Mouse (Mus musculus) gonadal fat pad, adult 2 months (tissue): ENCODE data around the gene Slc16a14. TPM values are rescaled to one million over a fixed set of nuclear protein-coding genes. Genes with fewer than 3 reads are reported as not detected.

Source experiments
- DNase-seq: peaks from one replicate; pipeline ENCODE4 v3.0.0-alpha.2; 2012; ENCODE audit warnings: low read depth
- polyA plus RNA-seq: library from polyadenylated mRNA; depleted of rRNA; stranded (reverse); fragments of >200 nt; gene quantifications from 2 replicates; pipeline ENCODE4 v1.2.3, GENCODE M21; 2012

Gene Slc16a14
- polyA plus RNA-seq, 1 experiment: 0.38 TPM

DNA sequence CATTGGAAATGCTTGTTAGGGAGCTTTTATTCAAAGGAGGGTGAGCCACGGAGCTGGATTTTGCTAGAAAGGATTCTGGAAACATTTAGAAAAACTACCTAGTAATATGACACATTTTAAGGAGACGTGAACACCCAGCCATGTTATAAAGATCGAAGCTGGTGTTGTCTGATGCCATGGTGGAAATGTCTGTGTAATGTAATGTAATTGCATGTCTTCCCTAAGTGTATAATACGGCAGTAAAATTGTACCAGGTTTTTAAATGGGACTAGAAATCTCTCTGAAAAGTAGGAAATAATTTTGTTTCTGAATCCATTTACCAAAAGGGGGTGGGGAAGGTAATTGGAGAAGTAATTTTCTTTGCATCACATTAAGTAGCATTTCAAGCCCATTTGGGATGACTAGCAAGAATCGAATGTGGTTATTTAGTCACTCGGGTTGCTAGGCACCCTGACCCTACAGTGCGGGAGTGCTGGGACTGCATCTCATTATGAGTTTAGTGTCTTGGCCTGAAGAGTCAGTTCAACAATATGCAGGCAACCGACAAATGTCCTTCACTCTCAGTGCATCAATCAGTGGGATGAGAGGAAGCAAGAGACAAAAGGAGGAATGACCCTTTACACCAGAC, 24.6 kb downstream of the Slc16a14 start:
- no peak for DNase-seq

DNA sequence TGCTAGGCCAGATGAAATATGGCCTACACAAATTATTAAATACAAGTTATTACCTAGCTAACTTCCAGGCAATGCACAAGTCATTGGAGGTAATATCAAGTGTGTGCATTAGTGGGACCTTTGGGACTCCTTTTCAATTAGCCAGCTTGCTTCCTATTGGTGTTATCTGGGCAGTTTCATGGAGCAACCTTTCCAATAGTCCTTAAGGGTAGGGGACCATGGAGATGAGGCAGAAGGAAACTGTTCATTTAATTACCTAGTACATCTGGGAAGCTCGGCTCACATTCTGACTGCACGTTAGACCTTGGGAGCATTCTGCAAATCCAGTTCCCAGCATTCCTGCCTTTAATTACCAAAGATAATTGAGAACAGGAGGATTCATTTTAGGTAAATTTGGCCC, 30.5 kb downstream of the Slc16a14 start:
- no peak for DNase-seq

DNA sequence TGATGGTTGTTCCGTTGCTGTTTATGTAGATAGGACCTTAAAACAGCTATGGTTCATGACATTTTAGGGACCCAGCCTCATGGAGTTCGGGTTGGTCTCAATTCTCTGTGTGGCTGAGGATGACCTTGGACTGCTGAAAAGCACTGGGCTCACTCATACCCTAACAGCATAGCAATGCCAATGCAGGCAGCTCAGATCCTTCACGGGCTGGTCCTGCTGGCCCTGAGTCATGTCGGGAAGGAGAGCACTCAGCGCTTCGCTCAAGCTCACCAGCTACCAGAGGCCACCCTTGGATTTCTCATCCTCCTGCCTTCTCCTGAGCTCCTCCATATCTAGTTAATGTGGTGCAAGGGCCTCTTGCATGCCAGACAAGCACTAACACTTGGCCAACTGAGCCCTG, 35.8 kb downstream of the Slc16a14 start:
- no peak for DNase-seq

DNA sequence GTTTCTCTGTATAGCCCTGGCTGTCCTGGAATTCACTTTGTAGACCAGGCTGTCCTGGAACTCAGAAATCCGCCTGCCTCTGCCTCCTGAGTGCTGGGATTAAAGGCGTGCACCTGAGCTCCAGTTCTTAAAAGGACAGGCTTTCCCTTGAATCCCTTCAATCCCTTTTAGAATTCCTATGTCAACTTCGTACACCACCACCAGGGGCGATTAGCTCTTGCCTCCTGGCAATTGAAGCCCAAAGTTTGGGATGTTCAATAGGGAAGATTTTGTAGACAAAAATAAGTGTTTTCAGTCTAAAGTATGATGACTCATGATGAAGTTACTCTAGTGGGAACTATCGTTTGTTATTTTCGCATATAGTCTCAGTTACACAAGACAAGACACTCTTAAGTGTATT, 37.6 kb downstream of the Slc16a14 start:
- no peak for DNase-seq

DNA sequence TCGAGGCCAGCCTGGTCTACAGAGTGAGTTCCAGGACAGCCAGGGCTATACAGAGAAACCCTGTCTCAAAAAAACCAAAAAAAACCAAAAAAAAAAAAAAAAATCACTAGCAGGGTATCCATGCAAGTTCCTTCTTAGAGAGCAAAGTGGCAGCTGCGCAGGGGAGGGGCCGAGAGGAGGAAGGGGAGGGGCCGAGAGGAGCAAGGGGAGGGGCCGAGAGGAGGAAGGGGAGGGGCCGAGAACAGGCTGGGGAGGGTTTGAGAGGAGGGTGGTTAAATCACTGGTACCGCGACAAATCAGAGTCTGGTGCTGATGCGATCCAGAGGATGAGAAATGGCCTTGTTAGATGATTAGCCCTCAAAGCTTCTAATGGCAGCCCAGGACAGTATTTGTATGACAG, 43.2 kb downstream of the Slc16a14 start:
- DNase-seq: no peak

DNA sequence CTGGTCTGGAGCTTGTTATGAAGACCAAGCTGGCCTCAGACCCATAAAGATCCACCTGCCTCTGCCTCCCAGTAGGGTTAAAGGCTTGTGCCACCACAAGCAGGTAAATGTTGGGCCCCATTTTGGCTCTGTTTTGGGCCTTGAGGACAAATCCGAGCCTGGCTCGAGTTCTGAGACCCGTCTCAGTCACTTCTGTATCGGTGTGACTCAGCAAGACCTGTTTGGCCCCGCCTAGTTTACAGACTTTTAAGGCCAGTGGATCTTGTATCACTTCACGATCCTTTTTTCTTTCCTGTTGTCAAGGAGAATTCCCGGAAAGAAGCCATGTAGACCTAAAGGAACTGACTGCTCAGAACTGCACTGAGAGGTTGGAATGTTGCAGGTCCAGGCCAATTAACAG, 44.4 kb downstream of the Slc16a14 start:
- DNase-seq: no peak

DNA sequence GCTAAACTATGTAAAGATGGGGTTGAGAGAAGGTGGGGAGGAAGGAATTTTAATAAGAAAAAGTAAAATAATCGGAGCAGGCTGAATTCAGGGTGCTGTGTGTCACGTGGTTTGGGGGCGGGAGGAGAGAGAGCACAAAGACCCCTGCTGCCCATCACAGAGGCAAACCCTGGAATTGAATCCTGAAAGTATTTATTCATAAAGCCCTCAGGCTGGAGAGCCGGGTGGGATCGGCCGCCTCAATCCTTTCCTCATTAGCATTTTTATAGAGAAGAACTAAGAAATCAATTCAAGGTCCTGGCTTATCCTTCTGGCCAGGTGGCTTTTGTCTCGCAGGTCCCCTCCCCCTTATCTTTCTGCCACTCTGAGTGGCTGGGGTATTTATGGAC, 44.9 kb downstream of the Slc16a14 start:
- DNase-seq: no peak

DNA sequence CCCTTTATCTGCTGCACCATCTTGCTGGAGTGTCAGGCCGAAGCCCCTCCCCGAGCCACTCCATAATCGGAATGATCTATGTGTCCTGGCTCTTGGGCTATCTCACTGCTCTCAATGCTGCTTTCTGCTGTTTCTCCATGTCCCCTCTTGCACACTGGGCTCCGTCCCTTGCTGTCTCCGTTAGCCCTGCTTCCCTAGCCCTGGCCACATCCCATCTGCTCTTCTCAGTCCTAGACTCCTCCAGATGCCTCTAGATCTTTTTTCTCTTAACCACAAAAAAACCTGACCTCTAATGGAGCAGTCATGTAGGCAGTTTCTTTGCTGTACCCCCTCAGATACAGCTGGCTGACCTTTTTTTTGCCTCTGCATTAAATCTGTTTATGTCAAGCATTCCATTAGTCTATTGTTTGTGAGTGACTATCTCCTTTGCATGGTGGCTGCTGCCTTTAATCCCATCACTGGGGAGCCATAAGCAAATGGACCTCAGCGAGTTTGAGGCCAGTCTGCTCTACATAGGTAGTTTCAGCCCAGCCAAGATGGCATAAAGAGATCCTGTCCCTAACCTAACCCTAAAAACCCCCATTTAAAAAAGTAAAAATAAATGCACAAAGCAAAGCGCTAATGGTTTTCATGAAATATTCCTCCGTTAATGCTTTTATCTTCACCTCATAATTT, 45.5 kb downstream of the Slc16a14 start:
- no peak for DNase-seq

DNA sequence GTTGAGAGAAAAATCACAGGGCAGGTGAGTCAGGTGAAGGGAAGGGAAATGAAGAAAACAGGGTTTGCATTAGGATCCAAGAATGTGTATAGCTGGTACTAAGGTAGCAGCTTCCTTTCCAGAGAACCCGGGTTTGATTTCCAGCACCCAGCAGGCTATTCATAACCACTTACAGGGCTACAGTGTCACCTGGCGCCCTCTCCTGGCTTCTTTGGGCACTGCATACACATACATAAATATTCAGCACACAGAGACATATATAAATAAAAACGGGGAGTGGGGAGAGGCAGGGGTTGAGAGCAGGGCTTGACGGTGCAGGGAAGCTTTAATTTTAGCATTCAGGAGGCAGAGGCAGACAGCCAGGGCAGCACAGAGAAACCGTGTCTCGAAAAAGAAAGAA, 49.0 kb downstream of the Slc16a14 start:
- no peak for DNase-seq

DNA sequence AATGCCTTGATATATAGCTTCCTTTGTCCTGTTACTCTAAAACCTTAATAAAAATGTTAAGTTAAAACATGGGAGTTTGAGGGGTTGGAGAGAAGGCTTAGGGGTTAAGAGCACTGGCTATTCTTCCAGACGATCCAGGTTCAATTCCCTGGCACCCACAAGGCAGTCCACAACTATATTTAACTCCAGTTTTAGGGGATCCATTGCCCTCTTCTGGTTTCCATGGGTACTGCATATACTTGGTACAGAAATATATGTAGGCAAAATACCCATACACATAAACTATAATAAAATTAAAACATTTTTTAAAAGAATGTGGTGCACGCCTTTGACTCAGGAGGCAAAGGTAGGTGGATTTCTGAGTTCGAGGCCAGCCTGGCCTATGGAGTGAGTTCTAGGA, 49.8 kb downstream of the Slc16a14 start:
- no peak for DNase-seq

DNA sequence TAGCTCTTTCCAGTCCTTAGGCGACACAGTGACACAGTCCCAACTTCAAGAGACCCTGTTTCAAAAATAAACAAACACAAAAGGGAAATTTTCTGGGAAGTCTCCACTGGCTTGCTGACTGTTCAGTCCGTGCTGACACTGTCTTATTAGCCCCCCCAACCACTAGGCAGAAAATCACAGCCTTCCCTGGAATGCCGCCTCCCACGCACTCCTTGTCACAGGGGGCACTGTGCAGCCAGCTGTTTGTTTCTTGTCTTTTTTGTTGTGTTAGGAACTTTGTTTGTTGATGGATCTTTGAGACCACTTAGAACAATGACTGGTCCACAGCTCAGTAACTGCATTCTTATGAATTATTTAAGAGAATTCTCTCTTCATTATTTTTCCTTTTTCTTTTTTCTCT, 51.0 kb downstream of the Slc16a14 start:
- DNase-seq: no peak

DNA sequence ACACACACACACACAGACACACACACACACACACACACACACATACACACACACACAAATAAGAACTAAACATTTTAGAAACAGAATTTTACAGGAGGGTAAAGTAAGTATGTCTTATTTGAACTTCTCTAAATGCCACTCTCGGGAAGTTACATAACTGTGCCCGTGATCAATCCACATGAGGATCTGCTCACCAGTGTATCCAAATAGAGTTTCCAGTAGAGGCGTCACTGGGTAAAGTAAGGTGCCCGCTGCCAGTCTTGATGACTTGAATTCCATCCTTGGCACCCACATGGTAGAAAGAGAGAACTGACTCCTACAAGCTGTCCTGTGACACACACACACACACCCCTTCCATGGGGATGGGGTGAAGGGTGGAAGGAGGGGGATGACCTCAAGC, 52.0 kb downstream of the Slc16a14 start:
- no peak for DNase-seq

DNA sequence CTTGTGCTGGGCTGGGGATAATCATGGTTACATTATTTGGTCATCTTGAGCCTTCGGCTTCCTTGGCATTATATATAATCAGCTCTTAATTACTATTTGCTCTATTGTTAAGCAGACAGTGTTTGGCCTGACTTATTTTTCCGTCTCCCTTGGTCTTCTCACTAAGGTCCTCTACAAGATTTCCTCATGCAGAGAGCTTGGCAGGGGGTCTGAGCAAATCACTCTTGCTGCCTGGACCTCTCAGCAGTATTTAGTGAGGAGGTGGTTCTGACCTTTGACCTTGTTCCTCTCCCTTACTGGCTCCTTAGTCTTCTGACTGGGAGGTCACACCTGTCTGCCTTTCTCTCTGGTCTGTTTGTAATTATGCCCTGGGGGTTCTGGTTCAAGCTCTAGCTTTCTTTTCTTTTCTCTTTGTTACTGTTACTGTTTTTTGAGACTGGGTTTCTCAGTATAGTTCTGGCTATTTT, 52.8 kb downstream of the Slc16a14 start:
- no peak for DNase-seq

DNA sequence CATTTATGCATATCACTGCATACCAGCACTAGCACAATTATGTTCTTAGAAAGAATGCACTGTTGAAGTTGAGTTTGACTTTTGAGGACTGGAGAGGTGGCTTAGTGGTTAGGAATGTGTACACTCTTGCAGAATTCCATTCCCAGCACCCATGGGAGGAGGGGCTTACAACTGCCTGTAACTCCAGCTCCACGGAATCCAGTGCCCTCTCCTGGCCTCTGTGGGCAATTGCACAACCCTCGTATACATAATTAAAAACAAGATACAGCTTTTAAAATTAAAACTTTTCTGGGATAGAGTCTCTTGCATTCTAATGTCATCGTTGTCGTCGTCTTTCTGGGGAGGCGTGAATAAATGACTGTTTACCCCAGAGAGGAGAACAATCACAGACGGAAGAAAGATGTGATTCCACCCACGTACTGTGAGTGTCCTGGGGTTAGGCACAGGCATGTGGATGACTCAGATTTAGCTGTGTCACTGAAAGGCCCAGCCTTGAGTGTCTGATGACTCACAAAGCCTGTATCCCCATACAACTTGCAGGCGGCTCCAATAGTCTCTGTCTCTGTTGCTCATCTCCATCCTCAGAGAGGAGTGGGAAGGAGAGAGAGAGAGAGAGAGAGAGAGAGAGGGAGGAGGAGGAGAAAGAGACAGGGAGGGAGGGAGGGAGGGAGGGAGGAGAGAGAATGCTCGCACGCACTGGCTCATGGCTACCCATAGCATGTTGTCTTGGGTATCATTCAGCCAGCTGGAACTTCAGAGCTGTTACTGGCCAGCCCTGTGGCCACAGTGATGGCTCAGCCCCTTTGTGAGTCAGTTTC, 53.5 kb downstream of the Slc16a14 start:
- no peak for DNase-seq

DNA sequence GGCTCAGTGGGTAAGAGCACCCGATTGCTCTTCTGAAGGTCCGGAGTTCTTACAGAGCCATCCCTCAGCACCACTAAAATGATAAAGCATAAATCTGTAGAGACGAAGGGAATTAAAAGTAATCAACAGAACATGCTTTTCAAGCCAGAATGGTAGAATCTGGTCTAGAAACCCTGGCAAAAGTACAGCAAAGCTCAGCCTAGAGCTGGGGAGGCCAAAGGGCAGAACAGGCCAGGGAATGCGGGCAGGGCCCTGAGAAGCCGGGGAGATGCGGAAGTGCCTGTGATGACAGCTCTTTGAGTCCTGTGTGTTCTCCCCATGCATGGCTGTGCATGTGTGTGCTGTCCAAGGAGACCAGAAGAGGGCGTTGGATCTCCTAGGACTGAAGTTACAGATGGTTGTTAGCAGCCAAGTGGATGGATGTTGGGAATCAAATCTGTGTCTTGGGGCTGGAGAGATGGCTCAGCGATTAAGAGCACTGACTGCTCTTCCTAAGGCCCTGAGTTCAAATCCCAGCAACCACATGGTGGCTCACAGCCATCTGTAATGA, 55.3 kb downstream of the Slc16a14 start:
- no peak for DNase-seq

DNA sequence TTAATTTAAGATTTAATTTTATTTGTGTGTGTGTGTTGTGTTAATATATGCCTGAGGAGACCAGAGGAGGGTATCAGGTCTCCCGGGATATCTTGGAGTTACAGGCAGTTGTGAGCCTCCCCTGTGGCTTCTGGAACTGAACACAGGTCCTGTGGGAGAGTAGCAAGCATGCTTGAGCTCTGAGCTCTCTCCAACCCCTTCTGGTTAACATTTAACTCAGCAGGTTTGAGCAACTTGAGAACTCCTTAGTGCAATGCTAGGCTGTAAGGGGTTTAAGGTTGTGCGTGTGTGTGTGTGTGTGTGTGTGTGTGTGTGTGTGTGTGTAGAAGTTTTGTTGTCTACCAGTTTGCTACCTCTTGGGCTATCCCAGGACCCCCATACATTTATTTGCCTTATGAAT, 57.3 kb downstream of the Slc16a14 start:
- DNase-seq: no peak

DNA sequence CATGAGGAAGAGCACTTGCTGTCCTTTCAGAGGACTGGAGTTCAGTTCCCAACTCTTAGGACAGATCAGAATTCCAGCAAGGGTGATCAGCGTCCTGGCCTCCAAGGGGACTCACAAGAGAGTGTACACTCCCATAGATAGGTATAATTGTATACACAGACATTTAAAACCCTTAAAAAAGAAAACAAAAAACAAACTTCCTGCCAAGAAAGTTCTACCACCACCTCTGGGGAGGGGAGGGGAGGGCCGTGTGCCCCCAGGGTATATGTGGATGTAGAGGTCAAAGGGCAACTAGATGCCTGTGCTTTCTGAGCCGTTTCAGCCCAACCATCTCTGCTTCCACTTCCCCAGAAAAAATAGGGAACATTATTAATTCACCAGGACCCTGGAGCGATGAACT, 62.0 kb downstream of the Slc16a14 start:
- DNase-seq: no peak

DNA sequence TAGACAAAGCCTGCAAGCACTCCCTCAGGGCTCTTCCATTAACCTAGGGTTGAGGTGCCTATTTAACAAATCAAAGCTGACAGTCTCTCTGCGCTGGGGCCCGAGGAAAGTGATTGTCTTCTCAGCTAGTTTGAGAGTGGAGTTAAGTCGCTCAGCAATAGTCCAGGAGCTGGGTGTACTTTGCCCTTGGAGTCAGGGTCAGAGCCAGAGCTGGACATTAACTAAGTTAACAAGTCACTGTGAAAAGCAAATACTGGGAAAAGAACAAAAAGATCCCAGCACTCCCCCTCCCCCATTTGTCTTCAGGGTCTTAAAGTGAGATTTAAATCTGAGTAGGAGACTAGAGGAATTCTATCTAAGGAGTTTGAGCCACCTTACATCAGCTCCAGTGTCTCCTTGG, 62.8 kb downstream of the Slc16a14 start:
- no peak for DNase-seq

DNA sequence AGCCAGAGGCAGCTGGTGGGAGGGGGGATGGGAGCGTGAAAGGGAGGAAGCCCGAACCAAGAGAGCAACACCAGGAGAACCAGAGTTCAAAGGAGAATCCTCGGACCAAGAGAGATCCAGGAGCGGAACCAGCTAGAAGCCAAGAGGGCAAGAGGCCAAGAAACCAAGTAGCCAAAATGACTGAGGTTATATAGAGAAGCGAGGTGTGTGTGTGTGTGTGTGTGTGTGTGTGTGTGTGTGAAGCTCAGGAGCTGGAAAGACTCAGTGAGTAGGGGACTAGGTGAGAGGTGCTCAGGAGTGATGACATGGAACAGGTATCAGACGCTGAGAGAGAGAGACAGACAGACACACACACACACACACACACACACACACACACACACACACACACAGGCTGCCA, 63.8 kb downstream of the Slc16a14 start:
- DNase-seq: no peak

DNA sequence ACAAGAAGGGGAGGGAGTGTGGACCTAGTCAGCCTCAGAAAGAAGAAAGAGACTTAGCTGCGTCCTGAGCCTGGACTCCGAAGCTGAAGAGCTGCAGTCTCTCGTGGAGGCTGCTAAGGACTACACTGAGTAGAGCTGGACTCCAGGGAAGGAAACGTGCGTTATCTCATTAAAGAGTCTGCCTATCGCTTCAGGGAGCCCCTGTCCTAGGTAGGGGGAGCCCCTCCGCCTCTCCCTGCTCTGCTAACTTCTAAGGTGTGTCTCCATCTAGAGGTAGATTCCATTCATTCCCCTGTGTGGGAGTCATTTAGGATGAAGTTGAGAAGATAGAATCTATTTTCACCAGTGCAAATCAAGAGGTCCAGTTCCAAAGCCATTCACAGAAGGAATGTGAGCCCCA, 65.4 kb downstream of the Slc16a14 start:
- no peak for DNase-seq

DNA sequence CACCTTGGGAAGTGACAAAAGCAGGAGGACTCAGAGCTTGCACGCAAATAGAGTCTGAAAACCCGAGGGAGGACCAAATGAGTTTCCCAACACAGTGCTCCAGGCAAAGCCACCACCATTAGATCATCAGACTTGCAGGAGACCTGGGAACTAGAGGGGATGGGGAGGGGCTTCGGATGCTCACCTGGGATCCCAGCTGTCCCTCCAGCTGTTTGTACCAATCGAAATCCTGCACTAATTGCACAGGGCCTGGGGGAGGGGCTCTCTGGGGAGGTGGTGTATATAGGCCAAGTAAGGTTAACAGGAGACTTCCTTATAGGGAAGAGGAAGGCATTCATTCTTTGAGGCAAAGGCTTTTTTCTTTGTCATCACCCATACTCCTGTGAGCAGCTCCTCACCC, 66.1 kb downstream of the Slc16a14 start:
- DNase-seq: no peak

DNA sequence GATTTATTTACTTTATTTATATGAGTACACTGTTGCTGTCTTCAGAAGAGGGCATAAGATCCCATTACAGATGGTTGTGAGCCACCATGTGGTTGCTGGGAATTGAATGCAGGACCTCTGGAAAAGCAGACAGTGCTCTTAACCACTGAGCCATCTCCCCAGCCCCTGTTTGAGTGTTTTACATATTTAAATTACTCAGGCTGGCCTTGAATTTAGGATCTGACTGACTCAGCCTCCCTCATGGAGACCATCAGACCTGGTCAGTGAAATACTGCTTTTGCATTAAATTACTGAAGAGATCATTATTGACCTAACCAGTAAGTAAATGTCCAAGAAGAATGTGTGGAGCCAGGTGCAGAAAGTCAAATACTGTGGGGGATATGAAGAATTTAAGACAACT, 66.6 kb downstream of the Slc16a14 start:
- DNase-seq: no peak
